Mouse (Mus musculus): ENCODE data around the gene Zbtb20.

Gene Zbtb20

GRCm38 (mm10) chr16:43396849-43397628, 521.4 kb downstream of the Zbtb20 start:
- DNase-seq (ENCODE audit: low spot score in 2 of 2): no peak

- no peak for DNase-seq (ENCODE audit: low spot score in 2 of 2)
These were observed 522.1 kb downstream of the Zbtb20 start for GRCm38 (mm10) chr16:43397629-43398323.

GRCm38 (mm10) chr16:43399428-43399827, 523.7 kb downstream of the Zbtb20 start:
- no peak for DNase-seq (ENCODE audit: low spot score in 2 of 2)

- DNase-seq (ENCODE audit: low spot score in 2 of 2): no peak
These were observed 524.4 kb downstream of the Zbtb20 start for GRCm38 (mm10) chr16:43400046-43400445.

GRCm38 (mm10) chr16:43400949-43401348, 525.3 kb downstream of the Zbtb20 start:
- DNase-seq (ENCODE audit: low spot score in 2 of 2): no peak

GRCm38 (mm10) chr16:43402888-43403287, 527.2 kb downstream of the Zbtb20 start:
- DNase-seq (ENCODE audit: low spot score in 2 of 2): no peak

- DNase-seq (ENCODE audit: low spot score in 2 of 2): no peak
These were observed 529.4 kb downstream of the Zbtb20 start for GRCm38 (mm10) chr16:43405089-43405488.

GRCm38 (mm10) chr16:43407594-43408142, 532.0 kb downstream of the Zbtb20 start:
- DNase-seq (ENCODE audit: low spot score in 2 of 2): peak; percentile 42 to 45

- no peak for DNase-seq (ENCODE audit: low spot score in 2 of 2)
These were observed 532.9 kb downstream of the Zbtb20 start for GRCm38 (mm10) chr16:43408622-43409021.

GRCm38 (mm10) chr16:43409108-43409909, 533.6 kb downstream of the Zbtb20 start:
- no peak for DNase-seq (ENCODE audit: low spot score in 2 of 2)

GRCm38 (mm10) chr16:43409910-43410612, 534.4 kb downstream of the Zbtb20 start:
- peak; percentile 72 to 73 for DNase-seq (ENCODE audit: low spot score in 2 of 2)

GRCm38 (mm10) chr16:43410613-43410974, 534.9 kb downstream of the Zbtb20 start:
- DNase-seq (ENCODE audit: low spot score in 2 of 2): no peak

- DNase-seq (ENCODE audit: low spot score in 2 of 2): no peak
These were observed 540.2 kb downstream of the Zbtb20 start for GRCm38 (mm10) chr16:43415864-43416263.

- no peak for DNase-seq (ENCODE audit: low spot score in 2 of 2)
These were observed 544.2 kb downstream of the Zbtb20 start for GRCm38 (mm10) chr16:43419923-43420322.

GRCm38 (mm10) chr16:43428955-43429354, 553.3 kb downstream of the Zbtb20 start:
- no peak for DNase-seq (ENCODE audit: low spot score in 2 of 2)

- DNase-seq (ENCODE audit: low spot score in 2 of 2): no peak
These were observed 554.3 kb downstream of the Zbtb20 start for GRCm38 (mm10) chr16:43430030-43430429.

- no peak for DNase-seq (ENCODE audit: low spot score in 2 of 2)
These were observed 556.1 kb downstream of the Zbtb20 start for GRCm38 (mm10) chr16:43431514-43432371.

- DNase-seq (ENCODE audit: low spot score in 2 of 2): peak in 1 of 2 experiments; percentile 37
These were observed 559.3 kb downstream of the Zbtb20 start for GRCm38 (mm10) chr16:43434941-43435340.

- no peak for DNase-seq (ENCODE audit: low spot score in 2 of 2)
These were observed 563.2 kb downstream of the Zbtb20 start for GRCm38 (mm10) chr16:43438878-43439371.

GRCm38 (mm10) chr16:43441392-43441791, 565.7 kb downstream of the Zbtb20 start:
- DNase-seq (ENCODE audit: low spot score in 2 of 2): no peak
